Mouse (Mus musculus) heart, adult 2 months (tissue): ENCODE measurements around the gene Cdk17.

ENCODE experiments used
- CTCF ChIP-seq: fragments of 200-600 bp; IDR thresholded peaks from 2 replicates; pipeline ENCODE4 v1.8.1; 2022; ENCODE audit warnings: antibody characterized with exemption, mild to moderate bottlenecking, moderate library complexity
- EP300 ChIP-seq: fragments of 200-500 bp; IDR thresholded peaks from 2 replicates; pipeline ENCODE4 v1.6.1; 2011; ENCODE audit warnings: low read depth, low read length, control low read depth; ENCODE audit not compliant: insufficient read depth

DNA sequence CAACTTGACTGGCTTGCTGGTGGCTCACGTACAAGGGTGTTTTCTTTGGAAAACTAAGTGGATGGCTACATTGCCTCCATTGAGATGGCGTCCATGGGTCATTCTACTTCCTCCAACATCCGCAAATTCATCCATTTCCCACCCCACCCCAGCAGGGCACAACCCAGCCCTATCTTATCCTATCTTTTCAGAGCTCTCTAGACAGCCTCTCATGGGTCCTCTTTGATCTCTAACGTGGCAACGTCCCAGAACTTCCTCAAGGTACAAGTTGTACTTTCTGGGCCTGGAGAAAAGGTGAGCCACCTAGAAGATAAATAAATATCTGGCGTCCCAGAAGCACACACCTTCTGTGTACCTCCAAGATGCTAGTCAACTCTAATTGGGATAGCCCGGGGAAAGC, 132.9 kb downstream of the Cdk17 start:
- no peak for TF ChIP-seq EP300
- TF ChIP-seq CTCF = no peak
